Mouse (Mus musculus): ENCODE measurements at regions not wholly inside any gene's neighbourhood (a gene's known extent, or its start where the extent isn't known, plus 50 kb on each side); places are given as distances from the start of the nearest gene placed in this dataset.

DNA sequence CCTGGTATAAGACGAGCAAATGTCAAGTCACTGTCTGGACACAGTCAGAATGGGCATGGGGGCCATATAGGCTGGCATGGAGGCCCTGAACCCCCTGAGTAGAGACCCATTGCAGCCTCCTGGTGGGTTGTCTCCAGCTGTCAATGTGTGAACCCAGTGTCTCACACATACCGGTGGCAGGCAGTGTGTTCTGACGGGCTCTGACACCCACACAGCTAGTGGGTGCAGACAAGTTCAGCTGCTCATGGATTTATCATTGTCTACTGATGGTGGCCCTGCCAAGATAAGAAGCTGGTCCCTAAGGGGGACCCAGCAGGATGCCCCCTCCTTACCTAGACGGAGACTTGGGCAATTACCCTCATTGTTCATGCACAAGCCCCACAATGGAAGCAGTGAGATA, 280.8 kb downstream of the CK137956 start:
- TF ChIP-seq POLR2A (IDR thresholded peaks at IDR 0.05; ENCODE audit: borderline replicate concordance, extremely low read depth, insufficient read depth, insufficient read length, poor library complexity, severe bottlenecking) (no peak), CTCF (IDR thresholded peaks at IDR 0.05; ENCODE audit: borderline replicate concordance, extremely low read depth, insufficient read depth, insufficient read length) (no peak)
